Mouse (Mus musculus) testis, adult 2 months (tissue): ENCODE measurements around the gene Uqcc1. TPM values are rescaled to one million over a fixed set of nuclear protein-coding genes. Genes with fewer than 3 reads are reported as not detected.

Experiments
- H3K27ac ChIP-seq: fragments of 200-500 bp; 2 replicates; pipeline ENCODE4 v1.5.1; 2012; ENCODE audit warnings: low read depth, low read length; ENCODE audit not compliant: control insufficient read depth, insufficient read depth
- H3K27me3 ChIP-seq: fragments of 200-500 bp; 2 replicates; pipeline ENCODE4 v1.6.1; 2012; ENCODE audit warnings: mild to moderate bottlenecking, low read length, moderate library complexity; ENCODE audit not compliant: control insufficient read depth, insufficient read depth
- H3K36me3 ChIP-seq: fragments of 200-500 bp; 2 replicates; pipeline ENCODE4 v1.6.1; 2012; ENCODE audit warnings: mild to moderate bottlenecking, low read length; ENCODE audit not compliant: control insufficient read depth, insufficient read depth
- H3K4me1 ChIP-seq: fragments of 200-500 bp; 2 replicates; pipeline ENCODE4 v1.6.1; 2012; ENCODE audit warnings: low read length; ENCODE audit not compliant: control insufficient read depth, insufficient read depth
- H3K4me3 ChIP-seq: fragments of 200-500 bp; 2 replicates; pipeline ENCODE4 v1.5.1; 2012; ENCODE audit warnings: low read depth, mild to moderate bottlenecking, low read length, moderate library complexity, mixed read lengths; ENCODE audit not compliant: control insufficient read depth
- CTCF ChIP-seq: fragments of 200-500 bp; IDR thresholded peaks from 2 replicates; pipeline ENCODE4 v1.5.1; 2012; ENCODE audit warnings: low read depth, mild to moderate bottlenecking, inconsistent platforms, low read length, moderate library complexity; ENCODE audit not compliant: control insufficient read depth, insufficient read depth, insufficient replicate concordance
- POLR2A ChIP-seq: fragments of 200-500 bp; IDR thresholded peaks from 2 replicates; pipeline ENCODE4 v1.6.1; 2012; ENCODE audit warnings: low read depth, mild to moderate bottlenecking, inconsistent platforms, low read length, moderate library complexity; ENCODE audit not compliant: control insufficient read depth
- polyA plus RNA-seq: library from polyadenylated mRNA; depleted of rRNA; stranded (reverse); fragments of >200 nt; gene quantifications from 2 replicates; pipeline ENCODE4 v1.2.3, GENCODE M21; 2012; rRNA removed

The Uqcc1 gene
- 48.6 and 52.9 TPM in 2 replicates for polyA plus RNA-seq

- Histone ChIP-seq H3K36me3 (no peaks in the 10 kb centered on the region), H3K4me3 (peak within 1 kb of the TSS; percentile 96), H3K4me1 (no peaks in the 10 kb centered on the region; the same call in 1 of the 2 replicates), H3K27ac (peak within 1 kb of the TSS; percentile 98), H3K27me3 (no peaks in the 10 kb centered on the region)
- TF ChIP-seq CTCF (no peak), POLR2A (peak; percentile 98)
Measured at GRCm38 (mm10) chr2:155929531-155930442, at the start of gene Uqcc1. TSS of gene Uqcc1 (minus strand) at chr2:155930310.

- H3K4me3 ChIP-seq = no peak overlapping the region
- H3K4me1 ChIP-seq = no peaks in the 10 kb centered on the region
- H3K36me3 ChIP-seq = peaks cover 3% of the 10 kb centered on the region
- no peak overlapping the region for H3K27ac ChIP-seq
- H3K27me3 ChIP-seq = no peaks in the 10 kb centered on the region
- TF ChIP-seq CTCF (no peak), POLR2A (no peak)
Measured at GRCm38 (mm10) chr2:155979328-155979991, 49.4 kb upstream of the Uqcc1 start.

GRCm38 (mm10) chr2:155974087-155974731 lies 44.1 kb upstream of the Uqcc1 start:
- Histone ChIP-seq H3K36me3 (peaks cover 7% of the 10 kb centered on the region), H3K4me1 (no peaks in the 10 kb centered on the region), H3K4me3 (no peak overlapping the region), H3K27ac (no peak overlapping the region), H3K27me3 (no peaks in the 10 kb centered on the region)
- no peak for TF ChIP-seq CTCF
- TF ChIP-seq POLR2A = no peak

GRCm38 (mm10) chr2:155973348-155973747 lies 43.2 kb upstream of the Uqcc1 start:
- TF ChIP-seq CTCF (no peak), POLR2A (no peak)
- no peak overlapping the region for H3K27ac ChIP-seq
- H3K36me3 ChIP-seq = peaks cover 10% of the 10 kb centered on the region
- H3K27me3 ChIP-seq = no peaks in the 10 kb centered on the region
- no peaks in the 10 kb centered on the region for H3K4me1 ChIP-seq
- H3K4me3 ChIP-seq = no peak overlapping the region

- Histone ChIP-seq H3K4me1 (no peaks in the 10 kb centered on the region), H3K36me3 (peaks cover 2% of the 10 kb centered on the region), H3K4me3 (no peak overlapping the region)
Measured at GRCm38 (mm10) chr2:155962991-155963390, 32.9 kb upstream of the Uqcc1 start.

GRCm38 (mm10) chr2:155961862-155962261 lies 31.8 kb upstream of the Uqcc1 start:
- Histone ChIP-seq H3K4me1 (no peaks in the 10 kb centered on the region), H3K36me3 (no peaks in the 10 kb centered on the region; the same call in 1 of the 2 replicates), H3K27ac (no peak overlapping the region), H3K27me3 (no peaks in the 10 kb centered on the region), H3K4me3 (no peak overlapping the region)
- TF ChIP-seq CTCF (no peak), POLR2A (no peak)

More at GRCm38 (mm10) chr2:155962991-155963390, 32.9 kb upstream of the Uqcc1 start:
- H3K27ac ChIP-seq = no peak overlapping the region
- TF ChIP-seq CTCF (no peak), POLR2A (no peak)
- no peaks in the 10 kb centered on the region for H3K27me3 ChIP-seq

GRCm38 (mm10) chr2:155959981-155960380 lies 29.9 kb upstream of the Uqcc1 start:
- no peak for TF ChIP-seq POLR2A
- TF ChIP-seq CTCF = no peak
- H3K27me3 ChIP-seq = no peaks in the 10 kb centered on the region
- no peak overlapping the region for H3K27ac ChIP-seq
- H3K36me3 ChIP-seq = no peaks in the 10 kb centered on the region; the same call in 1 of the 2 replicates
- H3K4me1 ChIP-seq = no peaks in the 10 kb centered on the region
- H3K4me3 ChIP-seq = no peak overlapping the region
